Mouse (Mus musculus) effector memory CD4-positive, alpha-beta T cell, adult 7 months (primary cell): ENCODE measurements around the gene Gzmb. TPM values are rescaled to one million over a fixed set of nuclear protein-coding genes. Genes with fewer than 3 reads are reported as not detected.

Source experiments
- polyA plus RNA-seq: library from polyadenylated mRNA; unstranded; fragments of 100-300 nt; shearing (Covaris generic); gene quantifications from one replicate; pipeline ENCODE4 v1.2.1, GENCODE M21; 2017

Gene Gzmb
- 63.6 TPM for polyA plus RNA-seq

DNA sequence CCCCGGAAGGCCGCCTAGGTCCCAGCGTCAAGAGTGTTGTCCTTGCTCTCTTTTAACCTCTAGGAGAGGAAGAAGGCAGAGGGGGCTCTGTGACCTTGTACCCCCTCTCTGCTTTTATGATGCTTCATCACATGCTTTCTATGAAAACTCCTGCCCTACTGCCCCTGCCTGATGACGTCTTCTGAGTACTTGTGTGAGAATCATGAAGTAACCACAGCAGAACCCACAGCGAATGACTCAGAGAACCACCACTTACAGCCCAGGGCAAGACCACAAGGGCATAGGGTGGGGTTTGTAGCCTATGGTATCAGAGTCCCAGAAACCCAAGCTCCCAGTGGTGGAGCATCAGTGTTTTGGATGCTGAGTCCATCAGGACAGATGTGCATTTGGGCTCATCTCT, at the start of gene Gzmb:
Gene Gzmb, minus strand, starts transcription at position 108 of the 400 bp plus-strand sequence.

DNA sequence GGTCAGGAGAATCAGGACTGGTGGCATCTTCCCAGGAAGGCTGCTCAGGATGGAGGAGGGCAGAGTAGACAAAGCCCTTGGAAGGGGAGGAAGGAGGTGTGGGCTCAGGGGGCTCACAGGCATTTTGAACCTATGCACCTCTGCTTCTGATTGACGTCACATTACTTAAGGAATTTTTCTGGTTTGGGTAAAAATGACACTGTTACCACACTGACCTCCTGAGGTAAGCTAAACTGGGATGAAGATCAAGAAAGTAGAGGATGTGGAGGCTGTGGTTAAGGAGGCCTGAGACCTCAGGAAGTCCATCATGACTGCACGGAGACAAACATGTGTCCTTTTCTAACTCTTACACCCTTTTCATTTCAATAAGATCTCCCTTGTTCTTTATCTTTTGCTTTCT, 27.5 kb downstream of the Gzmb start, which contains the start of gene Gzmc:
Gene Gzmc, minus strand, starts transcription at position 101 of the 400 bp plus-strand sequence.

GRCm38 (mm10) chr14:56211317-56211716, 50.7 kb downstream of the Gzmb start, which contains the start of gene Gzmf:
Gene Gzmf (minus strand): TSS chr14:56211417.

Other genes with a start within 250 kb of the Gzmb start
- gene Mcpt1, start 244.3 kb downstream of the Gzmb start, polyA plus RNA-seq, result not detected
- not detected for gene Mcpt9, start 231.8 kb downstream of the Gzmb start, polyA plus RNA-seq
- gene Mcpt2, start 220.2 kb downstream of the Gzmb start, polyA plus RNA-seq, result not detected
- not detected for gene Mcpt4, start 199.9 kb downstream of the Gzmb start, polyA plus RNA-seq
- gene Mcpt8, start 177.0 kb downstream of the Gzmb start, polyA plus RNA-seq, result not detected
- gene Ctsg, start 159.7 kb downstream of the Gzmb start, polyA plus RNA-seq, result not detected
- gene Gzme, start 141.6 kb downstream of the Gzmb start, polyA plus RNA-seq, result not detected
- gene Gzmd, start 129.7 kb downstream of the Gzmb start, polyA plus RNA-seq, result not detected
- not detected for gene Gzmg, start 102.7 kb downstream of the Gzmb start, polyA plus RNA-seq
- not detected for gene Gzmn, start 87.7 kb downstream of the Gzmb start, polyA plus RNA-seq
- not detected for gene Gzmf, start 50.8 kb downstream of the Gzmb start, polyA plus RNA-seq
- 1.3 TPM for gene Gzmc, start 27.6 kb downstream of the Gzmb start, polyA plus RNA-seq
- gene Atp12a, start 102.8 kb upstream of the Gzmb start, polyA plus RNA-seq, result 0.21 TPM
- gene Rnf17, start 140.3 kb upstream of the Gzmb start, polyA plus RNA-seq, result 0.40 TPM